Mouse (Mus musculus): ENCODE data around the gene Nsg1.
A peak's percentile ranks its signal among the peaks of the same experiment; 100 is the strongest.

The Nsg1 gene

DNA sequence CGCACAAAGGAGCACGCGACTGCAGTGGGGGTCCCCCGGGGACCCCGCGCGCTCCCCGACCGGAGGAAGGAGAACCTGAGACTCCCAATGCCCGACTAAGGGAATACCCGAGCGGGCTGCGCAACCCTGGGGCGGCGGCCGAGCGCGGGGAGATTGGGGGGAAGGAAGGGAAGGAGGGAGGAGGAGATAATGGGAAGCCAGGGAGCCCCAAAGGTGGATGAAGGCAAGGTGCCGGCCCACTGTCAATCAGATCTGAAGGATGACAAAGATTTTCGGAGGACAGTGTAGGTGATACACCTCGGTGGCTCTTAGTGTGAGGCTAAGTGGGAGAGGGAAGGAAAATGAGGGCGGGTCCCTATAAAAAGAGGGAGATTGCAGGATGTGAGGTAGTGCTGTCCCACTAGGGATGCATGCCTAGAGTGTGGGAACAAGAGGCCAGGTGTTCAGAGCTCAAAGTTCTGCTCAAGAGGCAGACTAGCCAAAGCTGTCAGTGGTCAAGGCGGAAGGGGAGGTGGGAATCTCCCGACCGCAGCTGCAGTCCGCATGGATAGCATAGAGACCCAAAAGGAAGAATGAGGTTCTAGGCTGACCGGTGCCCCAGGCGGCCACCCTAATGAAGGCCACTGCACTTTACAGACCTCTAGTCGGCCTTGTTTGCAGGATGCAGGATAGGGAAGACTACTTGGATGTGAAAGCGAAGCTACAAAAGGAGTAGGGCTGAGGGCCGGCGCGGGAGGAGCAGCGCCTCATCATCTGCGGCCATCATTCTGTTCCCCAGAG lies at the start of gene Nsg1:
Gene Nsg1 (minus strand): TSS at position 274 of the 780 bp plus-strand sequence.
- no peak for DNase-seq (ENCODE audit: low read depth, low spot score)

DNA sequence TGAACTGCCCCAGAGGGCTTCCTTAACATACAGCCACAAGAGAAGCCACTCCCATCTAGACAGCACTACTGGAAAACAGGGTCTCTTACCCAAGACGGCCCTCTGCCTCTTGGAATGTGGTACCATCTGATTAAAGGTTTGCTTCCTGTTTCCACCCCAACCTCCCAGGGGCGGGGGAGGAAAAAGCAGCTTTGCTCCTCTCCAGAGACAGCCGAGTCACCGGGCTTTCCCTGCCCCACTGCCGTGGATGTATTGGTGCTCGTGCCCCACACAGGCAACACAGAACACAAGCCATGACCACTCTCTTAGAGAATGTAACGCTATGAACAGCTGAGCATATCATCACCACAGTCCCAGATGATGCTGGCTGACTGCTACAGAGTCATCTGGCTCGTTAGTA lies 49.3 kb upstream of the Nsg1 start:
- peak; percentile 92 for DNase-seq (ENCODE audit: low read depth, low spot score)

DNA sequence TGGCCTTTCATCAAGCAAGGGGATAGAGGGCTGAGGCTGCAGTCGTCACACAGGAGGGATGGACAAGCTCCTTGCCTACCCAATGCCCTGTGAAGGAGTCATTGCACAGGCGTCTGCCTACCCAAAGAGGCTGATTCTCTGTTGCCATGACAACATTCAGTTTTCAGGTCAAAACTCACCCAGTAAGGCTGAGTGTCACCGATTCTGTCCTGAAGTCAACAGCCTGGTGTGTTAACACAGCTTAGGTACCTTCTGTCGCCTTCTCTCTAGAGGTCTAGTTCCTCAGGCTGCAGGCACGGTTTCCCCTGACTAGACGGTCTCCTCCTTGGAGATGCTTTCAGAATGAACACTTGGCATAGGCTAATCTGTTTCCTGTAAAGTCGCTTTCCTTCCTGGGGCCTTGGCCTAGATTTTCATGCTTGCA lies 45.6 kb upstream of the Nsg1 start:
- DNase-seq (ENCODE audit: low read depth, low spot score) = no peak

DNA sequence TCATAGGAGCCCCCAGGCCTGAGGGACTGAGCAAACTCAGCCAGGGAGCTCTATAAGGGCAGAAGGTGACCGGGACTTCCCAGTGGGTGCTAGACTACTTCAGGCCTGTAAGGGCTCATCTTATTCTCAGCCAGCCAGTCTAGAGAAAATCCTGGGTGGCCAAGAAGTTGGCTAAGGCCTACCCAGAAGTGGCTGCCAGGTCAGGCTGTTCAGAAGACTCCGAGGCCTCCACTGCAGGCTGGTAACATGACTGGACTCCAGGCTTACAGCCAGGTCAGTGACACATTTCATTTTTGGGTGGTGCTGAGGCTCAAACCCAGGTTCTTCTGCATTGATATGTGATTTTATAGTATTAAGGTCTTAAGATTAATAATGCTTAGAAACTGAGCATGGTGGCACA lies 40.0 kb upstream of the Nsg1 start:
- peak; percentile 61 for DNase-seq (ENCODE audit: low read depth, low spot score)

DNA sequence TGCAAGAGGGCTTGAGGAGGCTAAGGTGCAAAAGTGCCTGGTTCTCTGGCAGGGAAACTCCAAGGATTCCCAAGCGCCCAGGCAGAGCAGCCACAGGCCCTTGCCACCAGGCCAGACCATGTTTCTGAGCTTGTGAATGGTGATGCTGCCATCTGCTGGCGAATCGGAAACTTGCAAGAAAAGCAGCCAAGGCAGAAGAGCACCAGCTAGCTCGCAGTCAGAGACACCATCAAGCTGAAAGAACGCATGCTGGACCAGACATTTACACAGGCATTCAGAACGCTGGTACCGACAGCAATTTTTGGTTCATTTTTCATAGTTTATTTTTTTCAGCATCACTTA lies 37.7 kb upstream of the Nsg1 start:
- DNase-seq (ENCODE audit: low read depth, low spot score) = peak; percentile 98

GRCm38 (mm10) chr5:38196821-38197481 lies 37.2 kb upstream of the Nsg1 start:
- peak; percentile 80 for DNase-seq (ENCODE audit: low read depth, low spot score)

- no peak for DNase-seq (ENCODE audit: low read depth, low spot score)
These were observed 36.2 kb upstream of the Nsg1 start for GRCm38 (mm10) chr5:38195941-38196340.

DNA sequence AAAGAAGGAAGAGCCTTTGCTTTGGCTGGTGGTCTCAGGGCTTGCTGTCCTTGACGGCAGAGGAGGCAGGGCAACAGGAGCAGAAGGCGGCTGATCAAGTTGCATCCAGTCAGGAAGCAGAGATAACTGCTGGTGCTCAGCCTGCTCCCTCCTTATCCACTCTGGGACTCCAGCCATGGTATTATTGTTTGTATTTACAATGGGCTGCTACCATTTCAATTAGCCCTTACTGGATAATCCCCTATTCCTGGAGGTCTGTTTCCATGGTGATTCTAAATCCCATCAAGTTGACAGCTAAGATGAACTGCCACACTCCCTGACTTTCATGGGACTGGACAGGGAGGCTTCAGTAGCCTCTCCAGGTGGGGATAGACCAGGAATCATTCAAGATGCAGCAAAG lies 35.2 kb upstream of the Nsg1 start:
- no peak for DNase-seq (ENCODE audit: low read depth, low spot score)

DNA sequence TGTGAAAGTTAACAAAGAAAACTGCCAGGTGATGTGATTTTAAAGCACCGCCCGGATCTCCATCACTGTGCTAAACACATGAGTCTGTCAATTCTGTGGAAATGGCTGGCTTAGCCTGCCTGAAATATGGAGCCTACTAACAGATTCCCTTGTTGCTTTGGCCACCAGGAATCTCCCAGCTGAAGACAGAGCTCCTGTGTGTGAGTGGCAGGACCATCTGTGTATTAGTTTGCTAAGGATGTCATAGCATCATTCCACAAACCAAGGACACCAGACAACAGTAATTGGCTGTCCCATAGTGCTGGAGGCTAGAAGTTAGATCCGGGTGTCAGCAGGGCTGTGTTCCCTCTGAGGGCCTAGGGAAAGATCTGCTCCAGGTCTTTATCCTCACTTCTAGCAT lies 31.2 kb upstream of the Nsg1 start:
- no peak for DNase-seq (ENCODE audit: low read depth, low spot score)

DNA sequence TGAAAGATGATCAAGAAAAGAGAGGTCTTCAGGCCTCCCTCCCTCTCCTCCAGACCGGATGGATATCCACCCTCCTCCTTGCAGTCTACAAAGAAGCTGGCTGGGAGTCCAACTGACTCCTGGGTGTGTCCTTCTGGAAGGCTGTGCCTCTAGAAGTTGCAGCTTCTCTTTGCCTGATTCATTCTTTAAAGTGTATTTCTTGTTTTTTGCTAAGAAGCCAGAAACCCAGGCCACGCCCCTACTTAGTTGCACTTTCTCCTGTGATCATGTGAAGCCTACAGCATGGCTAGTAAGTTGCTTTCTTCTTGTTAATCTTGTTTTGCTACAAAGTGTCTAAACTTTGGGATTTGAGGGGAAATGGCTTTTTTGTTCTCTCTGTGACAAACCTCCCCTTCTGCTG lies 27.3 kb upstream of the Nsg1 start:
- DNase-seq (ENCODE audit: low read depth, low spot score) = peak; percentile 60

DNA sequence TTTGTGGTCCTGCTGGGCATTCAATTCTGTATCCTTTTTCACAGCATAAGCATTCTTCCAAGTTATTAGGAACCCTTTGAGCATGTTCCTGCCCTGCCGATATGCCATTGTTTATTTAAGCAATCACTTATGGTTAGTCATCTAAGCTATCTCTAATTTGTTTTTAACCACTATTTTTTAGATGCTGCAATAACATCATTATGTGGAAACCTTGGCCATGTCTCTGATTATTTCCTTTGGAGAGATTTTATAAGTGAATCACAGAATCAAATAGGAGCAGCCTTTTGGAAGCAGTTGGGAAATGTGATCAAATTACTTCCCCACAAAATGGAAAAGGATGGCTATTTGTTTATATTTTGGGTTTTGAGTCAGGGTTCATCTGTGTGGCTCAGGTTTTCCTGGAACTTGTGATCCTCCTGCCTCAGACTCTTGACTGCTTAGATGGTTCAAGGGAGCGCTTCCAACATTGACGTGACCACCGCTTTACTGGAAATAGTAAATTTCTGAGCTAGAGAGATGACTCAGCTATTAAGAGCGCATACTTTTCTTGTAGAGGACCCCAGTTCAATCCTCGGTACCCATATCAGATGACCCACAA lies 25.1 kb upstream of the Nsg1 start:
- DNase-seq (ENCODE audit: low read depth, low spot score) = peak; percentile 69

DNA sequence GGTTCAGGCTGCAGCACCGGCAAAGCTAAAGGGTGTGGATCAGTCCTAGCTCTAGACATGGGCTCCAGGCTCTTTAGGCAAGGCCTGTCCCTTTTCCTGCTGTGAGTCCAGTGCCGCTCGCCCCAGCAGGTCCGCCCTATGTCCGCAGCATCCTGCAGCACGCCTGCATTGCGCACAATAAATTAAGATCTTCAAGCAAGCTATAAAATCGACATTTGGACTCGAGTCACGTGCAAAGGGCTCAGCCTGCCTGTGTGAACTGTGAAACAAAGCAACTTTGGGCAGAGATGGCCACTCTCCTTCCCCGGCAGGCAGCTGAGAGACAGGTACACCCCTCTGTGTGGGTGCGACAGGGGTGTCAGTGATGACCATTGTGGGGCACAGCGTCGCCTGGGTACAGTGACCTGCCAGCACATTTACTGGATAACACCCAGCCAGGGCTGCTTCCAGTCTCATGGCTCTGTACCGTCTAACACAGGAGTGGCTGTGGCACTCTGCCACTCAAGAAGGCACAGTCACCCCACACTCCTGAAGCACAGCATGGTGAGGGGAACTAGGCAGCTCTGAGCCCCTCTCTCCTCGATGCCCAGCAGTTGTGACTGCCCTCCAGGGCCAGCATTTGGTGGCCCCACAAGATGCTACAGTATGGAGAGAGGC lies 14.7 kb upstream of the Nsg1 start:
- no peak for DNase-seq (ENCODE audit: low read depth, low spot score)

GRCm38 (mm10) chr5:38173766-38174165 lies 14.1 kb upstream of the Nsg1 start:
- DNase-seq (ENCODE audit: low read depth, low spot score) = peak; percentile 38

DNA sequence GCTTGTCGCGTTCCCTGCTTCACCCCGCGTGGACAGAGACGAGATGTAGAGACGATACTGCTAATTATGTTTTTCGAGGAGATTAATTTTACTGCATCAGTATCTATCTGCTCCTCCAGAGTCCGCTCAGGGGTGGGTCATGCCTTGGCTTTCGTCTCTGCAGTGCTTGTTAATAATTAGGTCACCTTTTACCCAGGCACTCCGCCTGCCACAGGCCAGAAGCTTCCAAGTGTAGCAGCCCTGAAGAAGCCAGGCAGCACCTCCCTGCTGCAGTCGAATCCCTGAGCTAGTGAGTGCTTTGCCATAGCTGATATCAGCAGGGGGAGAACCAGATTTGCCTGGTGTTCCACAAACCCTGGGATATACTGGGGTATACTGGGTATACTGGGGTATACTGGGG lies 8.8 kb upstream of the Nsg1 start:
- DNase-seq (ENCODE audit: low read depth, low spot score) = no peak

DNA sequence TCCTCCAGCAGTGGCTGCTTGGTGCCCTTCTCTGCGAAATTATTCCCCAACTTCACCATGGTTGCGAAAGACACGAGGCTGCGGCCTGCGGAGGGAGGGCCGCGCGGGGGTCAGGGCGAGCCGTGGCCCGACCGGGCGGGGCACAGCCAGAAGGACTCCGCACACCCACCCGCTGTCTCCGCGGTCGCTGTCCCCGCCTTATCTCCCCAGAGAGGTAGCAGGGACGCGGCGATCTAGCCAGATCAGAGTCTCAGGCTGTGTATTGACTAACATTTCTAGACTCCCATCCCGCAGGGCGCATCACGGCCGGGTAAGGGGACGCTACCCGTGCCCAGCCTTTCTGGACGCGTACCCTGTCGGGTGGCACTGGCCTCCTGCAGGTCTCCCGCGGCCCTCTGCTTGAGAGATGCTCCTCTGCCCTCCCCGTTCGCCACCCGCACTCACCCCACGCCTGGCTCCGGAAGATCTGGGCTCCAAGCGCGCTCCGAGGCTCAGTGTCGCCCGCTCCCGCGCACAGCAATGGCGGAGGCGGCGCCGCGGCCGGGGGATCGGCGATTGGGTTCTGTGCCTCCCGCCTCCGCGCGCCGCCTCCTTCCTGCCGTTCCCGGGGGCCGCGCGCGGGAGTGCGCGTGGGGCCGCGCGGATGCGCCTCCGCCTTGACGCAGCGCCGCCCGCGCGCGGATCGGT lies 617 bp downstream of the Nsg1 start:
- no peak for DNase-seq (ENCODE audit: low read depth, low spot score)

GRCm38 (mm10) chr5:38158501-38158946 lies 1.2 kb downstream of the Nsg1 start:
- DNase-seq (ENCODE audit: low read depth, low spot score) = no peak

DNA sequence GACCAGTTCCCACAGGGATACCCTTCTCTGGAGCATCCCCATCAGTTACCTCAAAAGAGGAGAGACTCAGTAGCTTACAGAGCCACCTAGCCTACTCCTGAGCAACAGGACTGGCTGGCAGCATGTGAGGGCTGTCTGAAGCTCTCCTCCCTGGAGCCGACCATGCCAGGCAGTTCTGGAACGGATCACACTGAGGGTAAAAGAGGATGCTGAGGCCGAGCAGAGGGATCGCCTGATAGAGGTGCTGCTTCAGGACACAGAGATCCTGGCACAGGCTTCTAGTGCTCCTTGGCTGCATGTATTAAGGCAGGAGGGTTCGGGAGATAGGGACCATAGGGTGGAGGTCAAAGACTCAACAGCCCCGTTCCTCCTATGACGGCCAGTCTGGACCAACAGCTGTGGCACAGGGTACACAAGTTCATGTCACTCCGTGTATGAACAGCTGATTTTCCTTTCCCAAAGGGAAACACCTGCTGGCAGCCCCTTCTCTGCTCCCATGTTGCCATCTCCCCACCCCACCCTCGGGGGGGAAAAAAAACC lies 2.2 kb downstream of the Nsg1 start:
- no peak for DNase-seq (ENCODE audit: low read depth, low spot score)

DNA sequence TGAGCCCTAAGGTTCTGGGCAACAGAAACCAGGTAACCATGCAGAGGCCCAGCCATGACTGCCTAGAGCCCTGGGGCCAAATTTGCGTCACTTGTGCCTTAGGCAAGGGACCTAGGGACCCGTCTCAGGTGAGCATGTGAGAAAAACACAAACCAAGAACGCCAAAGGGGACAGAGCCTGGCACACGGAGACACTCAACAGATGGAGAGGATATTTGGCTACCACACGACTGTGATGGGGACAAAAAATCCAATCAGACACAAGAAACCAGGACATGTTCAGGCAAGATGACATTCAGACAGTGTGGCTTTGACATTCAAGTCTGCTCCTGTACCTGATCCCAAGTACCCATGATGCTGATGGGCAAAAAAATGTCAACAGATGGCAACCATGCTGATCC lies 6.1 kb downstream of the Nsg1 start:
- DNase-seq (ENCODE audit: low read depth, low spot score) = no peak

GRCm38 (mm10) chr5:38152201-38153108 lies 7.3 kb downstream of the Nsg1 start:
- DNase-seq (ENCODE audit: low read depth, low spot score) = peak; percentile 32

GRCm38 (mm10) chr5:38151264-38151663 lies 8.4 kb downstream of the Nsg1 start:
- DNase-seq (ENCODE audit: low read depth, low spot score) = peak; percentile 73

All from 3T3-L1 (cell line).